Mouse (Mus musculus) retina, postnatal 1 day (tissue): ENCODE measurements around the gene Ccdc88c.

Experiments
- DNase-seq: peaks from one replicate; pipeline ENCODE4 v3.0.0-alpha.2; 2012

Ccdc88c gene

DNA sequence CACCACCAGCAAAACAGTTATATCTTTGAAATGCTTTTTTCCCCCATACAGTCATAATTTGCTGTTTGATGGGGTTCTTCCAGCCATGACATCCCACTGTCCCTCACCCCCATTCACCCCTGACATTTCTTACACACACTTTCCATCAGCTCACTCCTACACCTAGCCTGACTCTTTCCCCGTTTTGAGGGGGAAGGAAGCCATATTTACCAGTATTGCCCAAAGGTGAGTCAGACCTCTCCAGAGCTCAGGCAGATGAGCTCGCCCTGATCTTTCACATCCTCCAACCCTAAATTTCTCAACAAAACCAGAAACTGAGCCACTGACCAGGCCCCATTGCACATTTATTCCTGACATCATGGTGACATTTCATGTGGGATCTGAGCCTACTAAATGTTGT, 157.0 kb downstream of the Ccdc88c start:
- no peak for DNase-seq

DNA sequence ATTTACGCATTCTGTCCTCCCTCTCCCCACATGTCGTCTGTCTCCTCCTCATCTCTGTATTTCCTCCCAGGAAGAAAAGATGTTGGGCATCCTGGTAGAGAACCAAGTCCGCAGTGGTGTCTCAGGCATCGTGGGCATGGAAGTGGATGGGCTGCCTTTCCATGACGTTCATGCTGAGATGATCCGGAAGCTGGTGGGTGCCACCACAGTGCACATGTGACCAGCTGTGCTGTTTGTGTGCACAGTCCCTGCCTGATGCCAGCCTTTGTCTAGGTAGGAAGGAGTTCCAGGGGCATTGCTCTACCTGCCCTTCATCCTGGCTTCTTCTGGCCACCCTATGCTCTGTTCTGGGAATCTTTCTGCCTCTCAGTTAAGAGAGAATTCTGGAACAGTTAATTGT, 157.6 kb downstream of the Ccdc88c start:
- no peak for DNase-seq

DNA sequence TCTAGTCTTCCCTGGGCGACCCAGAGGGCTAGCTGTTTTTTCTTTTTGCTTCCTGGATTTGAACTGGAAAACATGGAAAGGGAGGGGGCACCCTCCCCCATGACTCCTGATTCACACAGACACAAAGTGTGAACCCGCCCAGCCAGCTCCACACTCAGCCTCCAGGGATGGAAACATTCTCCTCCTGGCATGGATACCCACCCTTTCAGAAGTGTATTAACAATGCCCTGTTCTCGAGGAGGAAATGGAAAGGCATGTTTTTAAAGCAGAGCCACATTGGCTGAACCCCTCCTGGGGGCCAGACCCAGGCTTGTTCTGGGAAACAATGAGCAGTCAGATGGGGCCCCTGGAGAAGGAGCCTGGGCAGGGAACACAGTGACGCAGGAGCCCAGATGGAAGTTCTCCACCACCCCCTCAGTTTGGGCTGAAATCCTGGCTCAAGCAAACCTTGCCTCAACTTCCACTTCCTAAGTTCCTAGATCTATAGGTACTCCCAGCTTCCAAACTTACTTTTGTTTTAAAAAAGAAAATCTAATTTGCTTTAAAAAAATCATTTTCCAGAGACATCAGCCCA, 160.7 kb downstream of the Ccdc88c start:
- no peak for DNase-seq

DNA sequence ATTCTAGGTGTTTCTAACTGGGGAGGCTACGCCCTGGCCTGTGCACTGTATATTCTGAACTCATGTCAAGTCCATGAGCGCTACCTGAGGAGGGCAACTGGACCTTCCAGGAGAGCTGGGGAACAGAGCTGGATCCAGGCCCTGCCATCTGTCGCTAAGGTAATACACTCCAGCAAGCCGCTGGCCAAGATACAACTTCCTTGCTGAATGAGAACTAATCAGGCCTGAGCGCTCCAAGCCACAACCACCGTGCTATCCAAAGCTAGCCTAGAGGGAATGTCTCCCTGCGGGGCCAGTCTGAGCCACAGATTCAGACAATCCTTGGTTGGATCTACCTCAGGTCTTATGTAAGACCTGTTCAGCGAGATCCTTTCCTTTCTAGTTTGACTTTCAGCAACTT, 161.8 kb downstream of the Ccdc88c start:
- no peak for DNase-seq

DNA sequence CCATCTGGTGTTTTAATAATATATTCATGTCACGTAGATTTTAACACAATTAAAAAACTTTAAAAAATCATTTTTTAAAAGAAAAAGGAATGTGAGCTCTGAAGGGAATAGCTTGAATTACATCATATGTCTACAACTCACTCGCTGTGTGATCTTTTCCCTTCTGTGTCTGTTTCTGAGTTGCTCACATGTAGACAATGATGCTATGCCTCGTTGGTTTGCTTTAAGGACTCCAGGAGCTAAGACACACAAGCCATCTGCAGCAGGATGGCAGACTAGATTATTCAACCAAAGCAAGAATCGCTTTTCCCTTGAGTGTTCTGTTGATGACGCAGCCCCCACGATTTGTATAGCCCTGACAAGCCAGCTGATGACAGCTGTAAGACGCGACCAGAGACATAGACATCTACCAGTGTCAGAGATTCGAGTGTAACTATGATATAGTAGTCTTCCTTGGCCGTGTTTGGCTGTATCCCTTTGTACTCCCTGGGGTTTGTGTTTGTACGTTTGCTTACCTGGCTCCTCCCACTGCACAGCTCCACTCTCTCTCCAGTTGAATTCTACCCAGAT, 163.3 kb downstream of the Ccdc88c start:
- peak; percentile 26 for DNase-seq

DNA sequence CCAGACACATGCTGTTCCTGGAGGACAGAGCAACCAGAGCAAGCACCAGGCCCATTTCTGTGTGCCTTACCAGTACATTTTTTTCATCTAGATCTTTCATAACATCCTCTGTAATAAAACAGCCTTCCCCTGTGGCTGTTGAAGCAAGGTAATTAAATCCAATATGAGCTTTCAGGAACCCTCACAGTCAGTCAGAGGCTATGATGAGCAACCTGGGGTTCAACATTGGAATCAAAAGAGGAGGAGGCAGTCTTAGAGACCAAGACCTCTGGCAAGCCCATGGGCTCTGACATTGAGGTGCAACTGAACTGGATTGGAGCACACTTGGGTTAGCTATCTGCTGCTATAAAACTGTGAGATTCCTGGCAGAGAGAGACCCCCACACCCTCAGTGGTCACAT, 163.8 kb downstream of the Ccdc88c start:
- no peak for DNase-seq

DNA sequence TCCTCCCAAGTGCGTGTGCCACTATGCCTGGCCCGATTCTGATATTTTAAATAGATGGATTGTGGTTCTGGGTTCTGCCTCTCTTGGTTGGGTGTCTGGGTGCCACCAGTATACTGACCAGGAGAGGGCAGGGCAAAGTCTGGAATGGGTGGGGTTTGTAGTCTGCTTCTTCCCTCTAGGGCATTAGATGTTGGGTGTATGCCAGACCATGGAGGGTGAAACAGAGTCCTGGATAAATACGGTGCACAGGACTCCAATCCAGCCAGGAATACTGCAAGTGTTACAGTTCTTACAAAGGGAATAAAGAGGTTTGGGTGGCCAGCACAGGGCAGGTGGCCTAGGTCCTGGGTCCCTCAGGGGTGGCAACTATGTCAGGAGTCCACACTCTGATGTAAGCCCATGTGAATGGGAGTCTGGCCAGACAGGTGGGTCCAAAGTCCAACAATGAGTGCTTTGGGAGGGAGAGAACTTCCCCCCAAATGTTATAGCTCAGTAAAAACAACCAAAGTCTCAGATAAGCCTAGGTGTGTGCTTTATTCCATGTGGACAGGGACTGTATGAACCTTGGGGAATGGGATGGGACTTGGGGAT, 165.9 kb downstream of the Ccdc88c start:
- no peak for DNase-seq

DNA sequence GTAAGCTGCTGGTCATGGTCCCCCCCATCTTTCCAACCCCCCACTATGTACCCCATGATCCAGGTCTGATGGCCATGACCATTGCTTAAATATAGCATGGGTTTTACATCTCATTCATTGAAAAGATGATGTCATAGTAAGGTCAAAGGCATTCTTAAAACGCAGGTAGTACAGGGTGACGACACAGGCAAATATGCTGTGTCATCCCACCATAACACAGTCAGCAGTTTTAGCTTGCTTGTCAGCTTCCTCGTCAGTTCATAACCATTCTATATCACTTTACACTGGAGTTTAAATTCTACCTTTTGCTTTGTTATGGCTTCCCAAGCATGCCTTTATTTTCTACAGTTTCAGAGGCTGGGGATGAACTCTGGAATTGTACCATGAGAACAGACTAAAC, 166.6 kb downstream of the Ccdc88c start:
- DNase-seq, result no peak
